Mouse (Mus musculus) cerebellum, adult (tissue): ENCODE results near the gene C1qtnf7.

ENCODE experiments used
- ATAC-seq: cut with Nextera tagmentation; 2 replicates; pipeline ENCODE4 v1.9.2; 2017; ENCODE audit warnings: mild to moderate bottlenecking, moderate library complexity, mixed read lengths; ENCODE audit not compliant: insufficient number of reproducible peaks, low FRiP score, low TSS enrichment

The C1qtnf7 gene

GRCm38 (mm10) chr5:43515401-43515976 is at the start of gene C1qtnf7:
TSS of gene C1qtnf7 (plus strand) at chr5:43515538.
- ATAC-seq = no peak

DNA sequence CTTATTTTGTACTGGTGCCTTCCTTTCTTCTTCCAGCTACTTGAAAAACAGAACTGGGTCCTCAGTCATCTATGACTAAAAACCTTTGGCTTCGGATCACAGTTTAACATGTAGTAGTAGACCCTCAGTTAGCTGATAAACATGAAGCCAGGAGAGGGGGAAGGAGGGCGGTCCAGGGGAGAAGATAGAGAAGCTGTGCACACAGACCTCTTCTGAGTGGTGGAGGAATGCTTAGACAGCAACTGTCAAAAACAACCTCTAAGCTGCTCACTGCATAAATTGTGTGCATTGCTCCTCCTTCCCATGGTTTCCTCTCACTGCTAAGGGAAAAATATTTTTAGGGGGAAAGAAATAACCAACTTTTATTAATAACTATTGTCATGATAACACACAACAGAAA is 48.6 kb upstream of the C1qtnf7 start:
- ATAC-seq = no peak

GRCm38 (mm10) chr5:43467214-43467613 is 48.1 kb upstream of the C1qtnf7 start:
- no peak for ATAC-seq

DNA sequence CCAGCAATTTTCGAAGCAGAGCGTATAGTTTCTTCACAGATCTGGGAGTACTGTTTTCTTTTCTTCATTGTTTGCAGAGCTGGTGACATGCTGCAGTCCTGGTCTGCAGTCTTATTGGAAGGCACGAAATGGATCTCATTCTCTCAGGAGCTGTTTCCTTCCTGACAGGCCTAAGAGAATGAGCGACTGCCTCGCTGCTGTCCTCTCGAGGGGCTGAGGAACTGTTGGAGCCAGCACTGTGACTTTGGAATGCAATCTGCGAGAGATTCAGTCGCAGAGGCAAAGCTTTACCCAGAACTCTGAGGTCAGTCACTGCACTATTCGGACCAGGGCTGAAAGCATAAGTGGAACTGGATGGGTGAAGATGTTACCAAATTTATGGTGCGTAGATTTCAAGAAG is 46.4 kb upstream of the C1qtnf7 start:
- ATAC-seq = no peak

- ATAC-seq = no peak
Observed at GRCm38 (mm10) chr5:43477953-43478352, 37.4 kb upstream of the C1qtnf7 start.

DNA sequence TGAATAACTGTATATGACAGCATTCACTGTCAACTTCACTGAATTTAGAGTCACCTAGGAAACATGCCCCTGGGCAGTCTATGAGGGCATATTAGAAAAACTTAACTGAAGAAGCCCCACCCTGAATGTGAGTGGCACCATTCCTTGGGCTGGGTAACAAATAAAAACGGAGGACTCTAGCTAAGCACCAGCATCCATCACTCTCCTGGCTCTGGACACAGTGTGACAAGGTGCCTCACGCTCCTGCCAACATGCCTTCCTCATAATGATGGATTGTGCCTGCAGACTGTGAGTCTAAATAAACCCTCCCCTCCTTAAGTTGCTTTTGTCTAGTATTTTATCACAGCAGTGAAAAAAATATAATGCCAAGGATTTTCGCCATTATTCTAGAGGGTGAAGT is 35.3 kb upstream of the C1qtnf7 start:
- ATAC-seq = no peak

GRCm38 (mm10) chr5:43480786-43481185 is 34.6 kb upstream of the C1qtnf7 start:
- ATAC-seq = no peak

DNA sequence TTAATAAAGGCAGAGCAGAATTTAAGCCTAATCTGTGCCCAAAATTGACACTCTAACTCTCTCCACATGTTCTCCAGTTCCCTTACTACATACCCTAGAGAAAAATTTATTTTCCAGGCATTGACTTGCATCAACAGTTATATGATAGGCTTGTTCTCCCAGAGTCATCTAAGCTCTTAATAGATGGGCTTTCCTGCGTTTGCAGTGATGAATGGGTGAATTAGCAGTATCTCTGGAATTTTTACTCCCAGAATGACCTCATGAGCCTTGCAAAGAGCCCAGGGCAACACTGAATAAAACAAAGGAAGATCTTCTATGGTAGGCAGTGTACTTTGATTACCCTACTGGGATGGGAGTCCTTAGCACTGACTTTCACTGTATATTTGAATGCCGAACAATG is 33.5 kb upstream of the C1qtnf7 start:
- no peak for ATAC-seq

GRCm38 (mm10) chr5:43501887-43502286 is 13.5 kb upstream of the C1qtnf7 start:
- no peak for ATAC-seq

DNA sequence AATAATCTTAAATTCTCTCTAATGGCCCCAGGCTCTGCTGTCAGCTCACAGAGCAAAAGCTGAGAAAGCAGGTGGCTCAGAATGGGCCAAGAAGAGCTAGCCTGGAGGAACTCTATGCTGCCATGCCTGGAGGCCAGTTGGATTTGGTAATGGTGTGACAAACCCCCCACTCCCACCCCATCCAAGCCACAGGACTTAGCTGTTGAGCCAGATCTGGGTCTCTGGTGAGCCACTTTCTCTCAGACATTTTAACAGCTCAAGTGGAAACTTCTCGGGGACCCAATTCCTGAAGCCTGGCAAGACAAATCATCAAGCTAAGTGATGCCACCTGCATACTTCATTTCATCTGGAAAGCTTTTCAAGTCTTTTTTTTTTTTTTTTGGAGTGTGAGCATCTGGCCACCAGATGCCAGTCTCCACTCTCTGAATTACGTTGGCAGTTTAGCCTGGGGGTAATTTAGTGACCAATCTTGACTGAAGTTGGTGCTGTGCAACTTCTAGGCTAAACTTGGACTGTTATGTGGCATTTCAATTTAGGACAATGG is 11.0 kb upstream of the C1qtnf7 start:
- no peak for ATAC-seq

- no peak for ATAC-seq
Observed at GRCm38 (mm10) chr5:43508470-43508869, 6.9 kb upstream of the C1qtnf7 start.

- no peak for ATAC-seq
Observed at GRCm38 (mm10) chr5:43508892-43509291, 6.4 kb upstream of the C1qtnf7 start.

DNA sequence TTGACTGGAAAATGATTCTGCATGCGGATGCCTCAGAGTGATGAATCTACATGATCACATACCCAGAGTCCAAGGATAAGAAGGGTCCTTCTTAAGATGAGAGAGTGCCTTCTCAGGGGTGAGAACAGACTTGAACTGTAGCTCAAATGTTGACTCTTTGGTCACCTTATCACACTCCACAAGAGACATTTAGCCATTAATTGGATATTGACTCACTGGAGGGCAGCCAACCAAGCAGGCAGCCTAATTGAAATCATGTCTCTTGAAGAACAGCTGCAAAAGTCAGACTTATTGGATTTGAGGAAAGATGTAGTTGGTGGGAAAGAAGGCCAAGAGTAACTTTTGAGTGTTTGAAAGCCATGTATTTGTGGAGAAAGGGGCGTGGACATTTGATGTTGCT is 4.2 kb upstream of the C1qtnf7 start:
- ATAC-seq = no peak

DNA sequence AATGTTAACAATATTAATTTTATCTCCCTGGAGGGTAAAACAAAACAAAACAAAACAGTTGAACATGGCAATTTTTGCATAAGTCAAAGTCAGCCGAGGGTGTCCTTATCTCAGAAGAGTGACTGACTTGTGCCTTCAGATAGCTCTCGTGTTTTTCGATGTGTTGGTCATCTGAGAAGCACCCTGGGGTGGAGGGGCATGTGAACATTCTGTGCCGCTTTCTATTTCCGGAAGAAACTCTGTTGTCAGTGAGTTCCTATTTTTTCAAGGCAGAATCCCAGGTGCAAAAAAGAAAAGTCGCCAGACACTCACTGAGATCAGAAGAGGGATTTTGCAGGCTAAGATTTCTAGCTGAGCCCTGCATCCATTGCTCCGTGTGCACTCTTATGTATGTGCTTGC is 1.2 kb downstream of the C1qtnf7 start:
- no peak for ATAC-seq

DNA sequence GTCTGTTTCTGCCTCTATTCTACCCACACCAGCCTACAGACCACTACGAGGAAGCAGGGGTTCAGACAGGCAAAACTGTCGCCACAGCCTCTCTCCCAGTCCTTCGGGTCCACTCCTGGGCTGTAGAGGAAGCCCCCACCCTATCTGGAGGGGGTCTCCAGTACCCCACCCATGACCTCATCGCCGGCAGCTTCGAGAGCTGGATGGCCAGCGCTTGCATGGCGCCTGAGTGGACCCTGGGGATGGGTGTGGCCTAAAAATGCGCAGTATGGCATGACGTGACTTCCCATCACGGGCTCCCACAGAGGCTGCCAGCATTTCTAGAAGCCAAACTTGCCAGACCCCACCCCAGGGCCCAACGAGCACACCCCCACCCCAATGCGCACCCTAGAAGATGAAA is 2.0 kb downstream of the C1qtnf7 start:
- no peak for ATAC-seq

DNA sequence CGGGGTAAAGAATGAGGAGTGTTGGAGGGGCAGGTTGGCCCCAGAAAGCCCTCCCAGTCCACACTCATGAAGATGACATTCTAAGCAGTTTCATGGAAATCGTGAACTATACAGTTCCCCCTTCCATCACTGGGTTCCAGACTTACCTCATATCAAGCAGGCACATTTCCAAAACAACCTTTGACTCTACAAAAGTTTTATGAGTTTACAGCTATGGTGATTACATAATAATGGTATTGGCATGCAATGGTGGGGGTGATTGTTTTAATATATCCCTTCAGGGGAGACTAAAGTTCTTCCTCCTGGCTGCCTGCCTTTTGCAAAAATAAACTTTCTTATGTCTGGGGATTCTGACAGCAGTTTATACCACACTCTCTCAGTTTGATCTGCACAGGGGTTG is 4.6 kb downstream of the C1qtnf7 start:
- ATAC-seq = no peak

GRCm38 (mm10) chr5:43521369-43521768 is 6.0 kb downstream of the C1qtnf7 start:
- no peak for ATAC-seq

- no peak for ATAC-seq
Observed at GRCm38 (mm10) chr5:43522866-43523265, 7.5 kb downstream of the C1qtnf7 start.

DNA sequence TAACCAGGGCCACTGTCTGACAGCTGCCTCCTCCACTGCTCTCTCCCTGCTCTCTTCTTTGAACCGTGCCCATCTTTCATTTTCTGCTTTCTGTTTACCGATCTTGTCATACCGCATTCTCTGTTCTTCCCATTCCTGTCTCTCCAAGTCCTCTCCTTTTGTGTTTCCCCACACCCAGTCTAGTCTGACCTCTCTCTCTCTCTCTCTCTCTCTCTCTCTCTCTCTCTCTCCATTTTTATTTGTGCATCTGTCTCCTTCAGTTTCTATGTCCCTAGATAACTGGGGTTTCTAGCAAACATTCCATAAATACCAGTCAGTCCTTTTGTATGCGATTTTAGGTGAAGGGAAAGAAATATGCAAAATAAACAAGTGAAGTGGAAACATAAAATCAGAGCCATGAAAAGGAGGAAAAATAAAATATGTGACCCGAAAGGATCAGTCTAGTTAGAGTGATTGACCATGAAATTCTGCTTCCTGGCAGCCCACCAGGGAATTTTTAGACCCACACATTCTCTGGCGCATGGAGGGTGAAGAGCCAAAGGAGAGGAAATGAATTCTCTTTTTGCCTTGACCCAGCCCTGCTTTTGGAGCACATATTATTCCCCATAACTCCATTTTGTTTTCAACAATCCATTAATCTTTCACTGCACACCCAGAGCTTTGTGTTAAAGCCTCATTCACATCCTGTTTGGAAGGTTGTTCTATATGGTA is 11.7 kb downstream of the C1qtnf7 start:
- ATAC-seq = no peak

- ATAC-seq = no peak
Observed at GRCm38 (mm10) chr5:43530186-43530585, 14.8 kb downstream of the C1qtnf7 start.

DNA sequence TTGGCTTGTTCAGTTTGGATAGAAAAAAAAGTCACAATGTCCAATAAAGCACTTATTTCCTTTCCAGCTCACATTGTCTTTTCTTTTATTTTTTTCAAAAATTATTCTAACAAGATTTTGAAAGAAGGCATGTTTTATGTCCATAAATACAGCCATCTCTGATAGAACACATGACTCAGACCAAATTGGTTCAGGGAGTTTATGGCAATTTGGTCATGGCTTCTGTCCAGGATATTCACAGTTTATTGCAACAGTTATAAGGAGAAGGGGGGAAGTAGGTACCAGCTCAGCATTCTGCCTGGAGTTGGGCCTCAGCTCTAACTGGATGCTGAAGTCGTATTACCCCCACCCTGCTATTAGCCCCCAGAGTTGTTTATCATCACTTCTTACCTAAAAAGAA is 15.5 kb downstream of the C1qtnf7 start:
- no peak for ATAC-seq
